Mouse (Mus musculus) liver, adult 2 months (tissue): ENCODE measurements around the gene Psph.

Experiments used
- CTCF ChIP-seq: fragments of 200-500 bp; IDR thresholded peaks from 2 replicates; pipeline ENCODE4 v1.5.1; 2011; ENCODE audit warnings: low read depth, low read length, control low read depth
- POLR2A ChIP-seq: fragments of 200-500 bp; IDR thresholded peaks from 2 replicates; pipeline ENCODE4 v1.6.1; 2011; ENCODE audit warnings: low read length, control low read depth; ENCODE audit not compliant: insufficient read depth; ENCODE audit errors: extremely low read depth

DNA sequence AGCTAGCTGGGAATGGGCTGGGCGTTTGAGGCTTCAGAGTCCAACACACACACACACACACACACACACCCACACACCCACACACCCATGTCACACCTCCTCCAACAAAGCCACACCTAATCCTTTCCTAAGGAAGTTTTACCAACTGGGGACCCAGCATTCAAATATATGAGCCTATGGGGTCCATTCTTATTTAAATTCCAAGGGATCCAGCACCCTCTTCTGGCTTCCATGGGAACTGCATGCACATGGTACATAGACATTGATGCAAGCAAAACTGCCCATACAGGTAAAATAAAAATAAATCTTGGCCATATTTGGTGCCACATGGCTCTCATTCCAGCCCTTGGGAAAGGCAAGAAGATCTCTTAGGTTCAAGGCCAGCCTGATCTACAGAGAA, 46.3 kb downstream of the Psph start:
- TF ChIP-seq CTCF (peak; percentile 18; the same call in 1 of the 2 replicates), POLR2A (no peak)
